Mouse (Mus musculus) kidney, adult 9 months (tissue): ENCODE data around the gene Klhdc2.

Experiments
- DNase-seq: peaks from one replicate; pipeline ENCODE4 v3.0.0; 2022

Gene Klhdc2

DNA sequence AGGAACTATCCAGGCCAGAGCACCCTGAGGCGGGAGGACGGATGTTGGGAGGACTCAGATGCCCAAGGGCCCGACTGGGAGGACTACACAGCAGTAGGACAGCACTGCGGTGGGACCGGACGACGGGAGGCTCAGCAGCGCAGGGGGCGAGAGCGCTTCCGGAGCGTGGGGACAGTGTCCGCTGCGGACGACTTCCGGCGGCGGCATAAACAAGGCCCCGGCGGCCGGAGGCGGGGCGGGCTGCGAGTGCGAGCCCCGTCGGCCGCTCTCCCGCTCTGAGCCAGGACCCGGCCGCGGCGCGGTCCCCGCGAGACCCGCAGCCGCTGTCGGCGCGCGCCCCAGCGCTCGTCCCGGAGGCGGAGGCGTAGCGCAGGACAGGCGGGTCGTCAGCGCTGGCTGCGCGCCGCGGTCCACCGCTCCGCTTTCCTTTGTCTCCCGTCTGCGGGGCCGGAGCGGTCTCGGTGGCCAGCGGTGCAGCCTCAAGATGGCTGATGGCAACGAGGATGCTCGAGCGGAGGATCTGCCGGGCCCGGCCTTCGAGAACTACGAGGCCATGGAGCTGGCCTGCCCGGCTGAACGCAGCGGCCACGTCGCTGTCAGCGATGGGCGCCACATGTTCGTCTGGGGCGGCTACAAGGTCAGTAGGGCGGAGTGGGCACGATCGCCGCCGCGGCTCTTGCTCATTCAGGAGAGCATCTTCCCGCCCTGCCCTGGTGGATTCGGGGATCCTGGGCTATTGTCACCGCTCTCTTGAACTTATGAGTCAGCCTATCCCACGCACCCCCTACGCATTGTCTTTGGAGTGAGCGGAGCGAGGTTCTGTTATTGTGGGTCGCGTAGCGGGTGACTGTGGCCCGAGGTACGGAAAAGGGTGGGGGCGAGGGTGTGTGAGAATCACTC, at the start of gene Klhdc2:
Klhdc2 (plus strand) TSS at position 171 of the 900 bp plus-strand sequence.
- DNase-seq: peak; percentile 89

DNA sequence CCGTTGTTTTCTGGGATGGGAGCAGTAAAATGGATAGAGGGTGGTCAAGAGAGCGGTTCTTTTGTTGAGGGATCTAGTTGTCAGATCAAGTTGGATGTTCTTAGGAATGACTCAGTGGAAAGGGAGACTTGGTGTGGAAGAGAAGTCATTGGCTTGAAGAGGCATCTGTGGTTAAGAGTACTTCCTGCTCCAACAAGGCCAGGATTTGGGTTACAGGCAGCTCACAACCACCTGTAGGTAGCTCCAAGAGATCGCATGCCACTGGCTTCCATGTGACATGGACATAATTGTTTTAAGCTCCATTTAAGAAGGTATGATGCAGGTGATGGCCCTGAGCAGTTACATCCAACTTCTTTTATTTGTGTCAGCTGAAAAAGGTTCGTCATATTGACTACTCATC, 46.7 kb upstream of the Klhdc2 start:
- no peak for DNase-seq

DNA sequence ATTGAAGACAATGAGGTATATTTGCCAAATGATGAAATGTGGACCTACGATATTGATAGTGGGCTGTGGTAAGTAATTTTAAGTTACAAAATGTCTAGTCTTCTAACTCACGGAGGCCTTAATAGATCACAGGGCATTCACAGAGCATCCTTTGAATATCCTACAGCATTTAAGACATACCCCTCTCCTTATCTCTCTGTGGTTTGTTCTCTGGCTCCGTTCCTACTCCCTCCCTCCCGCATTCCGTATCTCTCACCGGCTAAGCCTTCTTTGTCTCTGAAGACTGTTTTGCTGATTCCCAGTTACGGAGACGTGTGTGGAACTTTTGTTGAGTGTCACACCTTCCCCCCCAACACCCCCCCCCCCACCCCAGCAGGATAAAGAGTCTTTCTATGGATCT, 45.7 kb upstream of the Klhdc2 start:
- DNase-seq: no peak

- DNase-seq: no peak
These were observed 42.7 kb upstream of the Klhdc2 start for GRCm38 (mm10) chr12:69253806-69254205.

DNA sequence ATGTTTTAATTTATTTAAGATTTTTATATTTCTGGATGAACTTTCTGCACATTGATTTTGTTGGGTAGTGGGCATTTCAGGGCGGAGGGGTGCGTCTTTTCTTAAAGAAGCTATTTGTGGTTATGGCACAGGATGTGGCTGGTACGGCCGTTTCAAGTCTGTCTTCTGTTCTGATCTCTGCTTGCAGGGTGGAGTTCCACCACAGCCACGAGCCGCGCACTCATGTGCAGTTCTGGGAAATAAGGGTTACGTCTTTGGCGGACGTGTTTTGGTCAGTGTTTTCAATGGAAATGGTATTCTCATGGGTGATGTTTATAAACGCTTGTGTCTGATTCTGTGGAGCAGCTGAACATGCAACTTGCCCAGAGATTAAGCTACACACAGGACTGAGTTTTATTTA, 38.6 kb upstream of the Klhdc2 start:
- DNase-seq: no peak

GRCm38 (mm10) chr12:69262251-69262650, 34.2 kb upstream of the Klhdc2 start:
- no peak for DNase-seq

- no peak for DNase-seq
These were observed 31.4 kb upstream of the Klhdc2 start for GRCm38 (mm10) chr12:69265031-69265430.

- DNase-seq: no peak
These were observed 28.4 kb upstream of the Klhdc2 start for GRCm38 (mm10) chr12:69267956-69268632.

- no peak for DNase-seq
These were observed 27.5 kb upstream of the Klhdc2 start for GRCm38 (mm10) chr12:69268956-69269355.

DNA sequence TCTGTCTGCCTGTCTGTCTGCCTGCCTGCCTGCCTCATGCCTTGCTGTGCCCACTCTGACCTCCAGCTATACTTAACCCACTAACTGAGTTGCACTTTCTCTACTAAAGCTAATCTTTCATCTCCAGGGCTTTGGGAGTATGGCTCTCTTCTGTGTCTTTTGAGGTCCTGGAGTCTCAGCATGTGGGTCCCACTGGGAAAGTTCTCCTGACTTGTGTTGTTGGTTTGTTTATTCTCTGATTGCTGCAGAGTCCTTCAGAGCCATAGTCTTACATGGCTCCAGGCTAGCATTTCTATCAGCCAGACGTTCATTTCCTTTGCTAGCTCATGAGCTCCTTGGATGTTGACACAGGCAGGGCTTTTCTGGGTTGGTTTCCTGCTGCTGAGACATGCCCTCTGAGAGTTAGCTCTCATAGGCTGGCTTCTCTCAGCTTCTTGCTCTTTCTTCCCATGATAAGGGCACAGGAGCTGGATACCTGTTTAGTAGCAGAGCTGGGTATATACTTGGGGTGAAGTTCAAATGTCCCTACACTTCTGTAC, 16.5 kb upstream of the Klhdc2 start:
- no peak for DNase-seq

GRCm38 (mm10) chr12:69280915-69281314, 15.6 kb upstream of the Klhdc2 start:
- no peak for DNase-seq

- DNase-seq: no peak
These were observed 13.3 kb upstream of the Klhdc2 start for GRCm38 (mm10) chr12:69283146-69283545.

- no peak for DNase-seq
These were observed 8.9 kb upstream of the Klhdc2 start for GRCm38 (mm10) chr12:69287535-69287934.

GRCm38 (mm10) chr12:69288699-69289098, 7.8 kb upstream of the Klhdc2 start:
- DNase-seq: no peak

- DNase-seq: no peak
These were observed 4.1 kb upstream of the Klhdc2 start for GRCm38 (mm10) chr12:69292401-69292800.

GRCm38 (mm10) chr12:69293815-69294214, 2.7 kb upstream of the Klhdc2 start:
- no peak for DNase-seq

- DNase-seq: no peak
These were observed 1.5 kb upstream of the Klhdc2 start for GRCm38 (mm10) chr12:69294936-69295335.

DNA sequence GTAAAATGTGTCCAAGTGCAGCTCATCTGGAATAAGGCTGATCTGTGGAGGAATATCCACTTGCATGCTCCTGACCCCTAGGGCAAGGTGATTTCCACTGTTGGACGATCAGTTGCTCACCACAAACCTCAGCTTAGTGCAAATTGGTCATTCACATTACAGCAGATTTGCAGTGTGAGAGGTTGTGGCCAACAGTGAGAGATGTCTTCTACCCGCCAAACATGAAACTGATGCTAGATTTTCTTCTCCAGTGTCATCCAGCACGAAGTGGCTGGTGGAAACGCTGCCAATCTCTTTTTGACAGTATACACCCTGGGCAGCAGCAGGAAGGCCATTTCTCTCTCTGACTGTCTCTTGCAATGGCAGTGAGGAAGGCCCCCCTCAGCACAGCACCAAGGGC, 830 bp upstream of the Klhdc2 start:
- DNase-seq: no peak

DNA sequence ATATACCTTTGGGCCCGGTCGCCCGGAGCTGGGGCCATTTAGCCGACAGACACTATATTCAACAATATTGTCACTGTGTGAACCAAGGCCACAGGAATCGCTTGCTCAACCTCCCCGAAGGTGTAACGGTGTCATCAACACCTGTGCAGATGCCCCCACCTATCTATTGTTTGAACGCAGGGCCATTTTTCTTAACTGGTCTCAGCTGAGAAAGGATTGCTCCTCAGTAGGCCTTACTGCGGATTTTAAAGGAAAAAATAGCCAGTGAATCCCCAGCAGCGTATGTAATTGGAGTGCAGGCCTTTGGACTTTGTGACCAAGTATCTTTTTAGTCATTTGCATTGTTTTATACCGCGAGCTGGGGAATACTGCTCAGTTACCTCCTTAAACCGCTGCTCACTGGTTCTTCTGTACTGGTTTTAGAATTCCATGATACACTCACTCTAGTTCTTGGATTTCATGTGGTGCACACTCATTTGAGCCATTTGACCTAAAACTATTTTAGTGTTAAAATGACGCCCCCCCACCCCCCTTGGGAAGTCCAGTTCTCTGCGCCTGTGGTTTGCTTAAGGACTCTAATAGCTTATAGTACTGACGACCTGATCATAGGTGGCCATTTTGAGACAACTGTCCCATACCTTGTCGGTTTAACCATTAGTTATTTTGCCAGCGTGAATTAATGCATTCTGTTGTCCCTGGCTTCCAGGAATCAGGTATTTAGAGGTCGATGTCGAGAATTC, 1.1 kb downstream of the Klhdc2 start:
- peak; percentile 40 for DNase-seq

- no peak for DNase-seq
These were observed 1.8 kb downstream of the Klhdc2 start for GRCm38 (mm10) chr12:69298281-69298680.

DNA sequence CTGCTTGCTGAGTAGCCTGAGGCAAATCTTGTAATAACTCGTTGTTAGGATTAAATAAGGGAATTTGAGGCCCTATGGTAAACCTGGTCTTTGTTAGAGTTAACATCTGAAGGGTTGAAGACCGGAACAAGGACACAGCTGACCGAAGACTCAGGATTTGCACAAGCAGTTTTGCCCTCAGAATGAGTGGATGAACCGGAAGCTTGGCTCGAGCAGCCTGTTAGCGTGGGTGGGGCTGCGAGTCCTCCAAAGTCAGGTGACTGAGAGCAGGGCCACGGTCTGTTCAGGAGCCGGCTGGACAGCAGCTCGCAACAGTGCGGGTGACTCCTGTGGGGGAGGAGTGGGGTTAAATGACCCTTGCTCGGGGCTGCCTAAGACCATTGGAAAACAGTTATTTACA, 2.8 kb downstream of the Klhdc2 start:
- peak; percentile 82 for DNase-seq

DNA sequence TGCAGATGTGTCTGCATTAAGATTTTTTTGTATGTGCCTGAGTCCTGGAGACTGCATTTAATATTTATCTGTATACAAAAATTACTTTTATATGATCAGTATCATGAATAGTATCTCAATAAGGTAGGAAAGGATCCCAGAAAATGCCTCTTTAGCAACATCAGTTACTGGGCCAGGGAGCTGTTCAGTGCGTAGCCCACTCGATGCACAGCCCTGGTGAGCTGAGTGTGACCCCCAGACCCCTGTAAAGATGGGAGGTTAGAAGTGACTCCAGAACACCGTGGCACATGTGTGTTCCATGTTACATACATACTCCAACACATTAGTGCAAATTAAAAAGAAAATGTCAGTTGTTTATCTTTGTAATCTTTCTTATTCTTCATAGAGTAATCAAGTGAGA, 3.4 kb downstream of the Klhdc2 start:
- DNase-seq: no peak

GRCm38 (mm10) chr12:69300391-69300790, 3.9 kb downstream of the Klhdc2 start:
- DNase-seq: no peak
